Mouse (Mus musculus) heart, adult 2 months (tissue): Measurements from ENCODE around the gene Tiprl.

Experiments used
- CTCF ChIP-seq: fragments of 200-600 bp; IDR thresholded peaks from 2 replicates; pipeline ENCODE4 v1.8.1; 2022; ENCODE audit warnings: antibody characterized with exemption, mild to moderate bottlenecking, moderate library complexity
- POLR2A ChIP-seq: fragments of 200-500 bp; IDR thresholded peaks from 2 replicates; pipeline ENCODE4 v1.6.1; 2011; ENCODE audit warnings: mild to moderate bottlenecking, low read depth, low read length, control low read depth; ENCODE audit not compliant: insufficient read depth

DNA sequence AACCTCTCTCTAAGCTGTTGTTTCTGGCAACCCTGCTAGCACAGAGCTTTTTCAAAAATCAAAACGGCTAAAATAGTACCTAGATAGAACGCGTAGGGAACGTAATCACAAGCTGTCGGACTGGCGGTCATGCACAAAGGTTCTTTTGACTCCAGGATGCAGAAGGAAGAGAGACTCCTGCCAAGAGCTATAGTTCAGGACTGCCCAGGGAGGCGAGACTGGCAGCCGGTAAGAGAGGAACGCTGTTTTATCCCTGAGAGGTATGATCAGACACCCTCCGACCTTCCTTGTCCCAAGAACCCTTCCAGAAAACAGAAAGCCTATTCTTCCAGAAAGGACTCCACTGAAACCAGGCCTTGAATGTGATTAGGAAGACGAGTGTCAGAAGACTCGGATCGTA lies 45.2 kb downstream of the Tiprl start:
- TF ChIP-seq POLR2A (no peak), CTCF (no peak)
